Mouse (Mus musculus) brain, embryonic 14.5 days (tissue): ENCODE results near the gene Dcun1d1.

Source experiments
- CTCF ChIP-seq: fragments of 200-500 bp; IDR thresholded peaks from 2 replicates; pipeline ENCODE4 v1.5.1; 2012; ENCODE audit warnings: inconsistent platforms, mild to moderate bottlenecking, moderate library complexity, borderline replicate concordance; ENCODE audit not compliant: insufficient read depth, insufficient read length; ENCODE audit errors: extremely low read depth
- POLR2A ChIP-seq: fragments of 200-500 bp; IDR thresholded peaks from 2 replicates; pipeline ENCODE4 v1.6.1; 2012; ENCODE audit warnings: mild to moderate bottlenecking, inconsistent platforms, borderline replicate concordance; ENCODE audit not compliant: poor library complexity, insufficient read depth, insufficient read length, severe bottlenecking; ENCODE audit errors: extremely low read depth

DNA sequence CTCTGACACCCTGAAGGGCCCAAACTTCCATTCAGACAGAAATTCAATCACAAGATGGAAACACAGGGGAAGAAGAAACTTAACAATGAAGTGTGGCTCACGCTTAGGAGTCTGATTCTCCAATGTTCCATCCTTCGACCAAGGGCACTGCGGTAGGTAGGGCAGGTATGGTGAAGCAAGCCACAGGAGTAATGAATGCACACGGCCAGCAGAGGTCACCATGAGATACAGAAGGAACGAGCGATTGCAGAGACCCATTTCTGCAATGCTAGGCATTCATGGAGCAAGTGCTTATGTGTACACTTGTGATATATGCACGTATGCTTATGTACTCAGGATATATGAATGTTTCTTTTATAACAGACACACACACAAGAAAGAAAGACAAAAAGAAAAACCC, 36.3 kb upstream of the Dcun1d1 start:
- peak; percentile 61; the same call in 1 of the 2 replicates for TF ChIP-seq CTCF
- TF ChIP-seq POLR2A = no peak
